In genomic region chr9:14203307-14203695, GRCm38 (mm10) we compare ENCODE assay signal across 20 mouse cellular contexts.
DNase-seq lines count a peak whose midpoint lies in the region; ATAC-seq and TF ChIP-seq lines count a peak whose summit lies in the region.
"Had no signal": no experiment of that assay in that cellular context is flagged by ENCODE, and none has a peak within 500 bp of the region (broad histone marks: within the 10 kb centered on the region; RNA-seq: fewer than 3 reads in every experiment).

No protein-coding gene starts in this region.

- DNase-seq in heart, adult 11 months, result peak; percentile 90
- peak; percentile 34 for DNase-seq in limb, embryonic 10.5 days (ENCODE audit: low spot score)
- no peak for DNase-seq in right cerebral cortex, postnatal 14 days
- no peak for DNase-seq in ovary, postnatal 14 days (ENCODE audit: low spot score)
- DNase-seq: cerebellum, adult 9-11 months; embryo, embryonic 11 days; gastrocnemius, postnatal 36 days; layer of hippocampus, adult 9-11 months; liver; thymus, postnatal 14 days had no signal

- no peak for TF ChIP-seq CTCF in intestine, postnatal 0 days (IDR thresholded peaks at IDR 0.05; ENCODE audit: low read depth)

- no peaks in the 10 kb centered on the region for H3K36me3 ChIP-seq in heart, embryonic 11.5 days (ENCODE audit: control insufficient read depth, insufficient read depth, low read length)
- no peaks in the 10 kb centered on the region for H3K36me3 ChIP-seq in intestine, embryonic 15.5 days
- no peaks in the 10 kb centered on the region for H3K36me3 ChIP-seq in intestine, postnatal 0 days (ENCODE audit: control insufficient read depth, insufficient read depth)
- no peaks in the 10 kb centered on the region for H3K36me3 ChIP-seq in limb, embryonic 10.5 days
- no peaks in the 10 kb centered on the region for H3K36me3 ChIP-seq in neural tube, embryonic 15.5 days
- H3K36me3 ChIP-seq: forebrain, embryonic 15.5 days; heart, embryonic 12.5 days had no signal

- no peak overlapping the region for H3K4me2 ChIP-seq in heart, embryonic 11.5 days
- no peak overlapping the region for H3K4me2 ChIP-seq in intestine, embryonic 15.5 days (replicated peaks)
- no peak overlapping the region for H3K4me2 ChIP-seq in intestine, postnatal 0 days (replicated peaks; ENCODE audit: low read depth)
- no peak overlapping the region for H3K4me2 ChIP-seq in neural tube, embryonic 15.5 days
- H3K4me2 ChIP-seq: forebrain, embryonic 15.5 days; heart, embryonic 12.5 days; midbrain, embryonic 11.5 days had no signal

- ATAC-seq in heart, embryonic 11.5 days (replicated peaks; ENCODE audit: insufficient number of reproducible peaks, low FRiP score, low TSS enrichment), result no peak
- ATAC-seq in intestine, embryonic 15.5 days, result no peak
- ATAC-seq in intestine, postnatal 0 days, result no peak
- ATAC-seq in neural tube, embryonic 15.5 days (ENCODE audit: low FRiP score), result peak; percentile 42
- ATAC-seq: forebrain, embryonic 15.5 days; inflammation-experienced regulatory T-cells, adult 6 months; lung, postnatal 0 days; Patski had no signal

- H3K9ac ChIP-seq in heart, embryonic 11.5 days (ENCODE audit: low read depth, low read length), result no peak overlapping the region
- H3K9ac ChIP-seq in intestine, embryonic 15.5 days, result no peak overlapping the region
- H3K9ac ChIP-seq in intestine, postnatal 0 days (ENCODE audit: low read depth, low read length), result no peak overlapping the region
- H3K9ac ChIP-seq in neural tube, embryonic 15.5 days (replicated peaks), result no peak overlapping the region
- H3K9ac ChIP-seq: forebrain, embryonic 15.5 days; heart, embryonic 12.5 days had no signal

- H3K9me3 ChIP-seq in heart, embryonic 11.5 days (replicated peaks; ENCODE audit: control insufficient read depth, low read length), result no peaks in the 10 kb centered on the region
- no peaks in the 10 kb centered on the region for H3K9me3 ChIP-seq in intestine, embryonic 15.5 days
- no peaks in the 10 kb centered on the region for H3K9me3 ChIP-seq in intestine, postnatal 0 days (ENCODE audit: control insufficient read depth)
- no peaks in the 10 kb centered on the region for H3K9me3 ChIP-seq in limb, embryonic 10.5 days (replicated peaks)
- no peaks in the 10 kb centered on the region for H3K9me3 ChIP-seq in neural tube, embryonic 15.5 days (replicated peaks)
- H3K9me3 ChIP-seq: forebrain, embryonic 15.5 days; heart, embryonic 12.5 days had no signal

- no peak overlapping the region for H3K4me3 ChIP-seq in heart, embryonic 11.5 days (ENCODE audit: low read depth, low read length)
- no peak overlapping the region for H3K4me3 ChIP-seq in intestine, embryonic 15.5 days (replicated peaks)
- H3K4me3 ChIP-seq in intestine, postnatal 0 days (ENCODE audit: low read depth, low read length), result no peak overlapping the region
- H3K4me3 ChIP-seq in limb, embryonic 10.5 days, result no peak overlapping the region
- no peak overlapping the region for H3K4me3 ChIP-seq in neural tube, embryonic 15.5 days (replicated peaks)
- H3K4me3 ChIP-seq: forebrain, embryonic 15.5 days; heart, embryonic 12.5 days had no signal

- H3K27ac ChIP-seq in heart, embryonic 11.5 days (ENCODE audit: low read depth, low read length), result no peak overlapping the region
- H3K27ac ChIP-seq in intestine, embryonic 15.5 days, result 0 out of 2 replicates have a peak overlapping the region, but pooled peaks have one; percentile 42
- no peak overlapping the region for H3K27ac ChIP-seq in intestine, postnatal 0 days (ENCODE audit: low read depth, low read length)
- H3K27ac ChIP-seq in limb, embryonic 10.5 days, result peak overlapping the region; percentile 25; the same call in 1 of the 2 replicates
- H3K27ac ChIP-seq in neural tube, embryonic 15.5 days (replicated peaks), result peak overlapping the region; percentile 45
- H3K27ac ChIP-seq: forebrain, embryonic 15.5 days had no signal

- H3K27me3 ChIP-seq in heart, embryonic 11.5 days (ENCODE audit: control insufficient read depth, insufficient read depth, low read length), result no peaks in the 10 kb centered on the region
- H3K27me3 ChIP-seq in intestine, embryonic 15.5 days (replicated peaks), result no peaks in the 10 kb centered on the region
- no peaks in the 10 kb centered on the region for H3K27me3 ChIP-seq in intestine, postnatal 0 days (replicated peaks; ENCODE audit: control insufficient read depth, insufficient read depth, low read length)
- H3K27me3 ChIP-seq in limb, embryonic 10.5 days (ENCODE audit: low read depth, poor library complexity, severe bottlenecking), result no peaks in the 10 kb centered on the region
- H3K27me3 ChIP-seq in neural tube, embryonic 15.5 days (replicated peaks), result no peaks in the 10 kb centered on the region
- H3K27me3 ChIP-seq: forebrain, embryonic 15.5 days; heart, embryonic 12.5 days; Patski had no signal

- H3K4me1 ChIP-seq in heart, embryonic 11.5 days (ENCODE audit: control insufficient read depth, insufficient read depth, low read length), result no peaks in the 10 kb centered on the region; the same call in 1 of the 2 replicates
- H3K4me1 ChIP-seq in intestine, embryonic 15.5 days (replicated peaks), result peaks cover 23% of the 10 kb centered on the region
- H3K4me1 ChIP-seq in intestine, postnatal 0 days (replicated peaks; ENCODE audit: control insufficient read depth, insufficient read depth, low read length), result 0 out of 2 replicates have a peak, but pooled peaks cover 6% of the 10 kb centered on the region
- peaks cover 23% of the 10 kb centered on the region for H3K4me1 ChIP-seq in limb, embryonic 10.5 days
- peaks cover 18% of the 10 kb centered on the region for H3K4me1 ChIP-seq in neural tube, embryonic 15.5 days
- H3K4me1 ChIP-seq: forebrain, embryonic 15.5 days had no signal

- WGBS in heart, embryonic 11.5 days (ENCODE audit: insufficient replicate concordance), result 72% methylated on average over 2 of the region's 2 CpGs
- 73% methylated on average over 2 of the region's 2 CpGs for WGBS in intestine, embryonic 15.5 days
- WGBS in intestine, postnatal 0 days, result 70% methylated on average over 2 of the region's 2 CpGs
- 73% methylated on average over 2 of the region's 2 CpGs for WGBS in limb, embryonic 10.5 days
- 57% methylated on average over 2 of the region's 2 CpGs for WGBS in neural tube, embryonic 15.5 days

Comparison
In these comparisons a context has a peak if more than half of its experiments do, and no peak if none do; other contexts are left out.
1. H3K27ac ChIP-seq: peak in intestine, embryonic 15.5 days (single experiment), limb, embryonic 10.5 days (single experiment) and neural tube, embryonic 15.5 days (single experiment); none in heart, embryonic 11.5 days (single experiment) and intestine, postnatal 0 days (single experiment).
2. DNase-seq: peak in heart, adult 11 months (single experiment) and limb, embryonic 10.5 days (single experiment); none in right cerebral cortex, postnatal 14 days (single experiment) and ovary, postnatal 14 days (single experiment).